Mouse (Mus musculus) thymus, adult 2 months (tissue): ENCODE measurements around the gene Cnot6l. TPM values are rescaled to one million over a fixed set of nuclear protein-coding genes. Genes with fewer than 3 reads are reported as not detected.

Experiments
- DNase-seq: peaks from one replicate; pipeline ENCODE4 v3.0.0; 2021
- H3K27ac ChIP-seq: fragments of 200-500 bp; 2 replicates; pipeline ENCODE4 v1.5.1; 2012; ENCODE audit warnings: low read length, control low read depth; ENCODE audit not compliant: control insufficient read depth, insufficient read depth
- H3K27me3 ChIP-seq: fragments of 200-500 bp; 2 replicates; pipeline ENCODE4 v1.6.1; 2012; ENCODE audit warnings: mild to moderate bottlenecking, low read length, moderate library complexity, mixed read lengths; ENCODE audit not compliant: control insufficient read depth, insufficient read depth
- H3K36me3 ChIP-seq: fragments of 200-500 bp; 2 replicates; pipeline ENCODE4 v1.6.1; 2012; ENCODE audit warnings: mild to moderate bottlenecking, low read length, moderate library complexity; ENCODE audit not compliant: control insufficient read depth, insufficient read depth
- H3K4me1 ChIP-seq: fragments of 200-500 bp; replicated peaks from 2 replicates; pipeline ENCODE4 v1.6.1; 2012; ENCODE audit warnings: low read length; ENCODE audit not compliant: control insufficient read depth, insufficient read depth
- H3K4me3 ChIP-seq: fragments of 200-500 bp; 2 replicates; pipeline ENCODE4 v1.5.1; 2012; ENCODE audit warnings: mild to moderate bottlenecking, low read length, control low read depth, moderate library complexity; ENCODE audit not compliant: control insufficient read depth, insufficient read depth
- CTCF ChIP-seq: fragments of 200-500 bp; IDR thresholded peaks from 2 replicates; pipeline ENCODE4 v1.5.1; 2012; ENCODE audit warnings: mild to moderate bottlenecking, control low read depth, low read length, moderate library complexity, borderline replicate concordance; ENCODE audit not compliant: control insufficient read depth, poor library complexity, insufficient read depth; ENCODE audit errors: extremely low read depth
- POLR2A ChIP-seq: fragments of 200-500 bp; IDR thresholded peaks from 2 replicates; pipeline ENCODE4 v1.6.1; 2012; ENCODE audit warnings: mild to moderate bottlenecking, low read length, control low read depth, moderate library complexity; ENCODE audit not compliant: control insufficient read depth, poor library complexity, insufficient read depth; ENCODE audit errors: extremely low read depth
- WGBS: fragments of 180-500 bp; shearing (Covaris S2); methylation state at CpG from one replicate; pipeline ENCODE4 v1.1.7; 2018; 5-methylcytosine and 5-hydroxymethylcytosine counted together
- polyA plus RNA-seq: library from polyadenylated mRNA; depleted of rRNA; stranded (reverse); fragments of >200 nt; gene quantifications from 2 replicates; pipeline ENCODE4 v1.2.3, GENCODE M21; 2012; rRNA removed

Gene Cnot6l
- polyA plus RNA-seq, 1 experiment, result 27.3 TPM

DNA sequence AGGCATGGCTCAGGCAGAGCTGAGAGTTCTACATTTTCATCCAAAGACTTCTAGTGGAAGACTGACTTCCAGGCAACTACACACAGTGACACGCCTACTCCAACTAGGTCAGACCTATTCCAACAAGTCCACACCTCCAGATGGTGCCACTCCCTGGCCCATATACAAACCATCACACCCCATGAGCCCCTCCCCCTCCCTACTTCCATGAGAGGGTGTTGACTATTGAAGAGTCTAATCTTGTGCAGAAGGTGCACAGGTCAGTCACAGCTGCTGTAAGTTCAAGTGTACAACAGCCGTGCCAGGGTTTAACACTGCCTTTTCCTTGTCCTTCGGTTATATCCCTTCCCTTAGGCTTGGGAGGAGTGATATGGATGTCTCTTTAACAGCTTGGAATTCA is 121.5 kb downstream of the Cnot6l start:
- no peak overlapping the region for H3K27ac ChIP-seq
- H3K27me3 ChIP-seq, result no peaks in the 10 kb centered on the region
- H3K4me3 ChIP-seq, result no peak overlapping the region
- no peak for TF ChIP-seq POLR2A
- no peak for DNase-seq
- no peaks in the 10 kb centered on the region for H3K36me3 ChIP-seq
- WGBS, result 95% methylated on average over 3 of the region's 3 CpGs
- no peaks in the 10 kb centered on the region for H3K4me1 ChIP-seq

- TF ChIP-seq CTCF (no peak), POLR2A (no peak)
- Histone ChIP-seq H3K27me3 (no peaks in the 10 kb centered on the region), H3K27ac (no peak overlapping the region), H3K4me1 (no peaks in the 10 kb centered on the region), H3K4me3 (no peak overlapping the region), H3K36me3 (no peaks in the 10 kb centered on the region)
- WGBS, result 94% methylated on average over 7 of the region's 7 CpGs
- no peak for DNase-seq
Measured at GRCm38 (mm10) chr5:96041507-96042104, 122.4 kb downstream of the Cnot6l start.

DNA sequence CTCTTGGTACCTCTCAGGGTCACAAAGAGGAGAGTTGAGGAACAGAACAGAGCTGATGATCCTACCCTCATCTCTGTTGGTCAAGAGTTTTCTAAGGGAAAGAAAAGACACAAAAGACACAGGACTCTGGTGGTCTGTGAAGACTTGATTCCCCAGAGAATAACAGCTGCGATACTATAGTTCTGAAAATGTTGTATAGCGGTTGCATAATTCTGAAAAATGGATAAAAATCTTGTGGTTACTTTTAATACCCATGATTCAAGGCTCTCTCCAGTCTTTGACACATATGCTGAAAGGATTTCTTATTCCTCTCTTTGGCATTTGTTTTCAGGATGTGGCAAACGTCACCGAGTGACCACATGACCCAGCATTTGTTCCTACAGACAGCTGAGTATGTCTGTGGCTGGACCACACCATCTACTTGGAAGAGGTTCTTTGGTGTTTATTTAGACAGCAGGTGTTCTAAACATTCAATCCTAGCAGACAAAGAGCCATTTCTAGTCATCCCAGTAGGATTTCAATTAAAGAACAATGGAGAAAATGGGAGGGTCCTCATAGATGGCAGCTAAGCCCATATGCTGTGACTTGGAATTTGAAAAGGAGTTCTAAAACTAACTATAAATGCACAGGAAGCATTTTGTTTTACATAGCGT is 124.7 kb downstream of the Cnot6l start:
- Histone ChIP-seq H3K36me3 (no peaks in the 10 kb centered on the region), H3K27me3 (no peaks in the 10 kb centered on the region), H3K4me1 (no peaks in the 10 kb centered on the region), H3K4me3 (no peak overlapping the region), H3K27ac (no peak overlapping the region)
- WGBS, result 67% methylated on average over 5 of the region's 5 CpGs
- TF ChIP-seq POLR2A (no peak), CTCF (no peak)
- no peak for DNase-seq

DNA sequence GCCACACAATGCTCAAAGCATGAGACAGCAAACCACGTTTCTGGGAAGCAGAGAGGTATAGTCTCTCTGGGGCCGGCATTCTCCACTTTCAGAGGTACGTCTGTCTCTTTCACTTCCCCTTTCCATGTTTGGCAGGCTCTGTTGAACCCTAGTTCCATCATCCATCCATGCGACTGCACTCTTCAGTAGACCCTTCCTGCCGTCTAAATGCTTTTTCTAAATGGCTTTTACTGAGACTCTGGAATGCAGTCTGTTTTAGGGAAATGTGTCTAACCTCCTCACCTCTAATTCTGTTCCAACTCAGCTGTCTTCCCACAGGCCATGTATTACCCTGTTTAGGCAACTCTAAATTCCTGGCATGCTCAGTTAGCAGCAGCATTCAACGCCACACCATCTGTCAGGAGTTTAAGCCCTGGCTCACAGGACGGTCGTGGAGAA is 126.3 kb downstream of the Cnot6l start:
- no peak overlapping the region for H3K27ac ChIP-seq
- H3K36me3 ChIP-seq, result no peaks in the 10 kb centered on the region
- no peaks in the 10 kb centered on the region for H3K27me3 ChIP-seq
- TF ChIP-seq CTCF (no peak), POLR2A (no peak)
- no peak overlapping the region for H3K4me3 ChIP-seq
- WGBS, result 37% methylated on average over 8 of the region's 8 CpGs
- H3K4me1 ChIP-seq, result no peaks in the 10 kb centered on the region
- no peak for DNase-seq

- Histone ChIP-seq H3K27me3 (no peaks in the 10 kb centered on the region), H3K4me1 (no peaks in the 10 kb centered on the region), H3K36me3 (no peaks in the 10 kb centered on the region), H3K4me3 (no peak overlapping the region), H3K27ac (no peak overlapping the region)
- WGBS, result 93% methylated on average over 7 of the region's 7 CpGs
- DNase-seq, result no peak
- no peak for TF ChIP-seq POLR2A
- TF ChIP-seq CTCF, result no peak
Measured at GRCm38 (mm10) chr5:96036125-96036672, 127.8 kb downstream of the Cnot6l start.

GRCm38 (mm10) chr5:96034101-96034500 is 129.9 kb downstream of the Cnot6l start:
- no peak for DNase-seq
- Histone ChIP-seq H3K4me1 (no peaks in the 10 kb centered on the region), H3K27me3 (no peaks in the 10 kb centered on the region), H3K4me3 (no peak overlapping the region), H3K36me3 (no peaks in the 10 kb centered on the region), H3K27ac (no peak overlapping the region)
- 90% methylated on average over 1 of the region's 1 CpGs for WGBS
- TF ChIP-seq POLR2A (no peak), CTCF (no peak)

GRCm38 (mm10) chr5:96029821-96030220 is 134.2 kb downstream of the Cnot6l start:
- Histone ChIP-seq H3K4me1 (no peaks in the 10 kb centered on the region), H3K4me3 (no peak overlapping the region), H3K36me3 (no peaks in the 10 kb centered on the region), H3K27ac (no peak overlapping the region), H3K27me3 (no peaks in the 10 kb centered on the region)
- DNase-seq, result no peak
- WGBS, result 86% methylated on average over 2 of the region's 2 CpGs
- TF ChIP-seq POLR2A (no peak), CTCF (no peak)

Other genes with a start within 250 kb of the Cnot6l start
- gene Cxcl13, start 207.2 kb downstream of the Cnot6l start, polyA plus RNA-seq, result 0.42 and 0.55 TPM in 2 replicates
- 2.7 TPM in 2 replicates for gene Mrpl1, start 45.3 kb upstream of the Cnot6l start, polyA plus RNA-seq
- gene Fras1, start 209.8 kb upstream of the Cnot6l start, polyA plus RNA-seq, result 0.55 and 0.69 TPM in 2 replicates